Mouse (Mus musculus): ENCODE data around the gene Mark4.
A peak's percentile ranks its signal among the peaks of the same experiment; 100 is the strongest.

The Mark4 gene

DNA sequence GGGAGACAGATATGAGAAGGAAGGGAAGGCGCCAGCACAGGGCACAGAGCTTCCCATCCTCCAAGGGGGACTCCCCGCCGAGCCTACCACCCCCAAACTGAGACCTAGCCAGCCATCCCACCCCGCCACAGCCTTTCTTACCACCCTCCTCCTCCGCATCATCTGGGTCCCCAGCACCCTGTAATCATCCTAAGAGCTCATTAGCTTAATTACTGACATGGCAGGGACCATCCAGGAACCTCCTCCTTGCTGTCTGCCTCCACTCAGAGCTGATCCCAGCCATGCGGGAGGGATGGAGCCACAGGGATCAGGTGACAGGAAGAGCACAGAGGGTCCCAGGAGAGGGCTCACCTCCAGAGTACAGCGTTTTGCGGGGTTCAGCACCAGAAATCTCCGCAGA is 21.6 kb downstream of the Mark4 start:
- no peak for DNase-seq (ENCODE audit: low spot score)

DNA sequence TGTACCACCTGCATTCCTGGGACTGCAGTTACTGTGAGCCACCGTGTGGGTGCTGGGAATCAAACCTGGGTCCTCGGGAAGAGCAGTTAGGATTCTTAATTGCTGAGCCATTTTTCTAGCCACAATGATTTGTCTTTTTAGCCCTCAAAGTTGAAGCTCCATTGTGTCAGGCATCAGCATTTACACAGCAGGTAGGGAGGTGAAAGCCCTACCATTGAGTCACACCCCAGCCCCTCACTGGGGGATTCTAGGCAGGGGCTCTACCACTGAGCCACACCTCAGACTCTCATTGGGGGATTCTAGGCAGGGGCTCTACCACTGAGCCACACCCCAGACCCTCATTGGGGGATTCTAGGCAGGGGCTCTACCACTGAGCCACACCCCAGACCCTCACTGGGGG is 22.3 kb downstream of the Mark4 start:
- DNase-seq (ENCODE audit: low spot score) = no peak

DNA sequence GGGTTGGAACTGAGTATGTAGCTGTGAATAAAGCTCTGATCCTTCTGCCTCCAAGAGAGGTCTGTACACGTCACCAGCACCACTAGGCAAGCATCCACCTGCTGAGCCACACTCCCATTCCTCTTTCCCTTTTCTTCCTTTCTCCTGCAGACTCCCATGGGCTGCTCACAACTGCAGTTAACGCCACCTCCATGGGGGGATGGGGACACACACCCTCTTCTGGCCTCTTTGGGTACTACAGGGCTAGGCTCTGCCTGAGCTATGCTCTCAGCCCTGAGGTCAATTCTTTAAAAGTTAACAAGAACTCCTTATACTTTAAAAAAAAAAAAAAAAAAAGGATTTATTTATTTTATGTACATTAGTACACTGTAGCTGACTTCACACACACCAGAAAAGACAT is 26.1 kb downstream of the Mark4 start:
- DNase-seq (ENCODE audit: low spot score) = no peak

DNA sequence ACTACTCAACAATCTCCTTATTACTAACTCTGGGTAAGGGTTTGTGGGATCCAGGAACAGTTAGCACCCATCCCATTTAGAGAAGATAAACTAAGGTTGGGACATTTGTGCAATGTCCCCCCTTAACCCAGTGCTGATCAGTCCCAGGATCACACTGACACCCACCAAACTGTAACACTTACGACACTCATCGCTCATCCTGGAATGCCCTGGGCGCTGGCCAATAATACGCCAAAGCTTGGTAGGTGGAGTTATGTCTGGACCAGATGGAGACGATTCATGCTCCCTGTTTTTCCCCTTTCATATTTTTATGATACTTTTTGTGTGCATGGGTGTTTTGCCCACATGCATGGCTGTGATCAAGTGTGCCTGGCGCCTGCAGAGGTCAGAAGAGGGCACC is 28.2 kb downstream of the Mark4 start:
- DNase-seq (ENCODE audit: low spot score) = no peak

DNA sequence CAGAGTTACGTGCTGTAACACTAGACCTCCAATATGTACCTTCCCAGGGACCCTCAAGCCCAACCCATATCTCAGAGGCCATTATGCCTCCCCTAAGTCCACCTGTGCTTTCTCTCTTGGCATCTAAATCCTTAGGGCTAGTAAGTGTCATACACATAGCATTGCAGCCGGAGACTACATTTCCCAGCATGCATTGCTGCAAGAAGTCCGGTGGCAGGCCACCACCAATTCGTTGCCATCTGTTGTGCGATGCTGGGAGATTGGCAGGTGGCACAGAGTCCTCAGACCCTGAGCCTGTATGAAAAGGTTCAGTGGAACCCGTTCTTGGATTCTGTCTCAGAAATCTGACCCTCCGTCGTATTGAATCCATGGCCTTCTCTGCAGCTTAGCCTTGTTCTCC is 28.9 kb downstream of the Mark4 start:
- no peak for DNase-seq (ENCODE audit: low spot score)

DNA sequence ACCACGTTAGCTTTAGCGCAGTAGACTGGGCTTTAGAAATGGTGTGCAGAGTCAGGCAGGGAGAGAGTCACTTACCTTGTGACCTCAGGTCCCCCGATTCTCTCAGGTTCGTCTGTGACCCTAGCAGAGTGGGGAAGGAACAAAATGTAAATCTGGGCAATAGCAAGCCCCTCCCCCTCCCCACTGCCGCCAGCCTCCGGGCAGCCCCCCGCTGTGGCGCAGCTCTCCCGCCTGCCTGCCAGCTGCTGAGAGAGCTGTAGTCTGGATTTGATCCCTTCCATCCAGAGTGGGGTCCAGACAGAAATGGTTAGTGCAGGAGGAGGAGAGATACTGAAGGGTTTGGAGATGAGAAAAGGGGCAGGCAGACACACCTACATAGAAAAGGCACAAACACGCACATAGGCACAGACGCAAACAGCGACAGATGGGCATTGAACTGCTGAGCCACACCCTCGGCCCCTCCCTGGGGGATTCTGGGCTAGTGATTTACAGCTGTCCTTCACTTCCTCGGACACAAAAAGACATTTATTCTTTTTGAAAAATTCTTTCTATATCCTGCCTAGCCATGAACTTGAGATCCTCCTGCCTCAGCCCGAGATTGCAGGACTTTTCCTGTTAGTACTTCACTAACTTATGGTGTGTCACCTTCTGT is 30.5 kb downstream of the Mark4 start:
- DNase-seq (ENCODE audit: low spot score) = no peak

DNA sequence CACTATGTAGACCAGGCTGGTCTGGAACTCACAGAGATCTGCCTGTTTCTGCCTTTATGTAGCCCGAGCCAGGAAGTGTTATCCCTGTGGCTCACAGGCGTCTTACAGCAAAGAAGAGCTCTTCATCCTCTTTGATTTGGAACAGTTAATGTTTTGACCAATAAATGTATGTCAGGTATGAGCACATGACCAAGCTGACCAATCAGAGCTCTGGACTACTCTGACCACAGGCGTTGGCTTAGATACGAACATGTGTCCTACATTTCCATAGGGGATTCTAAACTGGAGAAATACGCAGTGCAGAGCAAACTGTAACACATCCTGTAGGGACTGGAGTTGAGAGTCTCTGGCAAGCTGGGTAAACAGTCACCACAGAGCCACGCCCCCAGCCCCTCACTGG is 31.7 kb downstream of the Mark4 start:
- no peak for DNase-seq (ENCODE audit: low spot score)

DNA sequence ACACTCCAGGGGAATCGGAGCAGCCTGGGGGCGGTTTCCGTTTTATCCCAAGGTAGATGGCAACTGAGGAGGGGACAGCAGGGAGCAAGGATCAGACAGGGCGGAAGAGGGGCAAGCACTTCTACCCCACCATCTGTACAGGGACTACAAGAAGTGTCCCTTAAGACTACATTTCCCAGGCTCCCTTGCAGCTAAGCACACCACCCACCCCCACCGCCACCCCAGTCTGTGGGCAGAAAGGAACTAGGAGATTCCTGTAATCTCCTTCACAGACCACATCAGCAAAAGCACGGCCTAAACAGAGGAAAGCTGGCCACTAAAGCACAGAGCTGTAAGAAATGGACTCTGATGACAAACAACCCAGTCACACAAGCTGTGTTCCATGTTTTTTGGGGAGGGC is 32.3 kb downstream of the Mark4 start:
- DNase-seq (ENCODE audit: low spot score) = no peak

DNA sequence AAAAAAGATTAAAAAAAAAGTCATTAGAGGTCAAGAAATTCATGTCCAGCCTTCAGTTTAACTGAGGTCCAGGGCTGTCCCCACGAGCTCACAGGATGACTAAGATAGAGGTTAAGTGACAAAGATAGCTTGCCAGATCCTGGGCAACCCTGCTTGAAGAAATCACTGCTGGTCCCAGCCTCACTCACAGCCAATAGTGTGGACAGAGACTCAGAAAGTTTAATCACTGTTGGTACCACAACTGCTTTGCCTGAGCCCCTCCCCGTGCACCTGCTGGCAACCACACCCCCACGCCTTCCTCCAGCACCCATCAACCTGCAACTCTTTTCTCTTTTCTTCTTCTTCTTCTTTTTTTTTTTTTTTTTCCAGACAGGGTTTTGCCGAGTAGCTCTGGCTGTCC is 34.6 kb downstream of the Mark4 start:
- DNase-seq (ENCODE audit: low spot score) = no peak

DNA sequence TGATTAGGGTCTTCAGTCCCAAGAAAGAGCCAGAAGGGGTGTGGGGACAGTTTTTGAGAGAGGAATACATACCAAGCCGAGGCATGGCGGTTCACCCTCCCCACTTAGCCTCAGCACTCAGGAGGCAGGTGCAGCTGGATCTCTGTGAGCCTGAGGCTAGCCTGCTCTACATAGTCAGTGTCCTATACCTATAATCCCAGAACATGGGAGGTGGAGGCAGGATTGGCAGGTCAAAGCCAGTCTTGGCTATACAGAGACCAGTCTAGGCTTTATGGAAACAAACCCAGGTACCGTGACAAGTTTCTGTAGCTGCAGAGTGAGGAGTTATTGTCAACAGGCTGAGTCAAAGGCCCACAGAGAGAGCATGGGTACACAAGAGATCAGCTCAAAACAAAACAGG is 35.5 kb downstream of the Mark4 start:
- DNase-seq (ENCODE audit: low spot score) = no peak

DNA sequence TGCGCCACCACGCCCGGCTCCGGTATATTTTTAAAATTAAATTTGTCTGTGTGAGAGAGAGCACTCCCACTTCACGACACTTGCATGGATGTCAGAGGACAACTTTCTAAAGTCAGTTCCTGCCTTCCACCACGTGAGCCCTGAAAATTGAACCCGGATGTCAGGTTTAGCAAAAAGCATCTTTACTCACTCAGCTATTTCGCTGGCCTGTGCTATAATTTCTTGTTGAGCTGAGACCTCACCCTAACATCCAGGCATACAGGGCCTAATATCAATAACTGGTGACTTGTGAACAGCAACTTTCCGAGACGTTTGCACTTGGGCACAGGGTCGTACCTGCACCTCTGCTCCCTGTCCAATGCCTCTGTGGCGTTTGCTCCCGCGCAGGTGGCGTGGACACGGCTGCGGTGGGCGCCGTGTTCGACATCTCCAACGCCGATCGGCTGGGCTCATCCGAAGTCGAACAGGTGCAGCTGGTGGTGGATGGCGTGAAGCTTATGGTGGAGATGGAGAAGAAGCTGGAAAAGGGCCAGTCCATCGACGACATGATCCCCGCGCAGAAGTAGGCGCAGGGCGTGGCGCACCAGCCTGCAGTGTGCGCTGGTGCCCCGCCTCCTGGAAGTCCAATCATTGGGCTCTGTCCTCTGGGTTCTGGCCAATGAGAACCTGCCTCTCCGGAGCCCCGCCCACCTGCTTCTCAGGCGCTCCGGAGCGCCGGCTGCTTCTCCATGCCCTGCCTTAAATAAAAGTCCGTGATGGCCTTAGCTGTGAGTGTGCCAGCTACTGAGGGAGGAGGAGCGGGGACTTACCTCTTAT is 37.6 kb downstream of the Mark4 start:
- peak; percentile 70 for DNase-seq (ENCODE audit: low spot score)

DNA sequence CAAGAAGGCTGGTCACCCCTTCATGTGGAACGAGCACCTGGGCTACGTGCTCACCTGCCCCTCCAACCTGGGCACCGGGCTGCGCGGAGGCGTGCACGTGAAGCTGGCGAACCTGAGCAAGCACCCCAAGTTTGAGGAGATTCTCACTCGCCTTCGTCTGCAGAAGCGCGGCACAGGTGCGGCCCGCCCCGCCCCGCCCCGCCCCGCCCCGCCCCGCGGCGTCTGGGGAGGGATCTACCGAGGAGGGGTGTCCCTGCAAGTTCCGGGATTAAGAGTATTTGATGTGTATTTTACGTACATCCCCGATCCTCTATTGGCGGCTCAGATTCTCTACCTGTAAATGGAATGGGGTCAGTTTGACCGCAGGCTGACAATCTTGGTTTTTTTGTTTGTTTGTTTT is 38.5 kb downstream of the Mark4 start:
- DNase-seq (ENCODE audit: low spot score) = no peak

DNA sequence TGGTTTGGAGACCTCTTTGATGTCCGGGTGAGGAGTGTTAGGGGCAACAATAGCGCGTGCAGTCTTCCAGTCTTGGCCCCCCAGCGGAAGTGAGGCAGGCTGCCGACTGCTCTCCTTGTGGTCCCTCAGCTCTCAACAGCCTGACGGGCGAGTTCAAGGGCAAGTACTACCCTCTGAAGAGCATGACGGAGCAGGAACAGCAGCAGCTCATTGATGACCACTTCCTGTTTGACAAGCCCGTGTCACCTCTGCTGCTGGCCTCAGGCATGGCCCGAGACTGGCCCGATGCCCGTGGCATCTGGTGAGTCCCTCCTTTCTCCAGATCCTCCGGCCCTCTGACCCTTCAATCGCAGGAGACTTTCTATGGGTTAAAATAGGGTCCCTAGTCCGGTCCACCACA is 42.0 kb downstream of the Mark4 start:
- DNase-seq (ENCODE audit: low spot score) = no peak

DNA sequence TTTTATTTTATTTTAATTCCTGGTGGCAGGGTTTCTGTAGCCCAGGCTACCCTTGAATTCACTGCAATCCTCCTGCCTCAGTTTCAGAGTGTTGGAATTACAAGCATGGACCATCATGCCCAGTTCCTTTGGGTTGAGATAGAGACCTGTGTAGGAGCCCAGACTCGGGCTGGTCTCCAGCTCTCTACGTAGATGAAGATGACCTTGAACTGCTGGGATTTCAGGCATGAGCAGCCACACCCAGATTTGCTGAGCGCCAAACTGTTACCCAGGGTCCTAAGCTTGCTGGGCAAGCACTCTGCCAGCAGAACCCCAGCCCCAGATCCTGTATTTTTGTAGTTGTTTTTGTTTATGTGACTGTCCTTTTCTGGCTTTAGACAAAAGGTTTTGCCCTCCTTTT is 45.1 kb downstream of the Mark4 start:
- DNase-seq (ENCODE audit: low spot score) = no peak

DNA sequence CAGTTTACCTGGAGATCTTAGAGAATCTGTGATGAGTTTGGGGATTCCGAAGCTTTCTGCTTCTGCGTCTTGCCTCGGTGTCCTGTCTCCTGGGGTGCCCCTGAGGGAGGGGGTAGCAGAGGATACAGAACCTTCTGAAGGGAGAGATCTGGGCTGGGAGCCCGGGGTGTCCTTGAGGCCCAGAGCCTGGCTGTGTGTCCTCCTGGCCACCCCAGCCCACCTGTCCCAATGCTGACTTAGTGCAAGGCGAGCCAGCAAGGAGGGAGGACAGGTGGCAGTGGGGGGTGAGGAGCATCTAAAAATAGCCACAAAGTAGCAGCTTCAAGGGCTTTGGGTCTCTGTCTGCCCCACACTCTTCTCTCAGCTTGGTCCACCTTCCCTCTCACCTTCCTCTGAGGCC is 46.8 kb downstream of the Mark4 start:
- DNase-seq (ENCODE audit: low spot score) = no peak

DNA sequence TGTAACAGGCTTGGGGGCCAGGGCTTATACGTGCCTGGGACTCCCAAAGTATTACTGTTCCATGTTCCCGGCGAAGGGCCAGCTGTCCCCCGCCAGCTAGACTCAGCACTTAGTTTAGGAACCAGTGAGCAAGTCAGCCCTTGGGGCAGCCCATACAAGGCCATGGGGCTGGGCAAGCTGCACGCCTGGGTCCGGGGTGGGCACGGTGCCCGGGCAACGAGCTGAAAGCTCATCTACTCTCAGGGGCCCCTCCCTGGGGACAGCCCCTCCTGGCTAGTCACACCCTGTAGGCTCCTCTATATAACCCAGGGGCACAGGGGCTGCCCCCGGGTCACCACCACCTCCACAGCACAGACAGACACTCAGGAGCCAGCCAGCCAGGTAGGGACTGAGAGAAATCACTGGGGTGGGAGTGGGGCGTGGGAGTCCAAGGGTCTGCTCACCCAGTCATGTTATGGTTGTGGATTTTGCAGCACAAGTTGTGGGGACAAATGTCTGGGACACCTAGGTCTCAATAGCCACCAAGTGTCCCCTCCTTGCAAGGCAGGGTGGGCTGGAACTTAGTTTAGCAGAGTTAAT is 47.8 kb downstream of the Mark4 start:
- peak; percentile 12 for DNase-seq (ENCODE audit: low spot score)

DNA sequence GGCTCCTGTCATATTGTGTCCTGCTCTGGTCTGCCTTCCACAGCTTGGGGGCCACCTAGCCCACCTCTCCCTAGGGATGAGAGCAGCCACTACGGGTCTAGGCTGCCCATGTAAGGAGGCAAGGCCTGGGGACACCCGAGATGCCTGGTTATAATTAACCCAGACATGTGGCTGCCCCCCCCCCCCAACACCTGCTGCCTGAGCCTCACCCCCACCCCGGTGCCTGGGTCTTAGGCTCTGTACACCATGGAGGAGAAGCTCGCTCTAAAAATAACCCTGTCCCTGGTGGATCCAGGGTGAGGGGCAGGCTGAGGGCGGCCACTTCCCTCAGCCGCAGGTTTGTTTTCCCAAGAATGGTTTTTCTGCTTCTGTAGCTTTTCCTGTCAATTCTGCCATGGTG is 48.9 kb downstream of the Mark4 start:
- DNase-seq (ENCODE audit: low spot score) = no peak

DNA sequence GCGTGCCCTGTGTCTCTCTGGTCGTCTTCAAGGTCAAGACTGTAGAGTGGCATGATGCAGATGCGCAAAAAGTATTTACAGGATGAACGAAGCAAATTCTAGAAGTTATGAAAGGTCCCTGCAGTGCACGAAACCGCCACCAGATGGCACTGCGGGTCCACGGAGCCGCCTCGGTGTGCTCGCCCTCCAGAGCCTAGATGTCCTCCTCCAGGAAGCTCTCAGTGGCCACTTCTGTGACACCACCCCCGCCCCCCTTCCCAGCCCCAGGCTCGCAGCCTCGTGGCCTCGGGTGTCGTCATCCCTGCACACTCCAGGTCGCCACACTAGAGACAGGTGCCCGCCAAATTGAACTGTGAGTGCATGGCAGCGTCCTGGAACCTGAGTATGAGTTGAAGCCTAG is 53.2 kb downstream of the Mark4 start:
- DNase-seq (ENCODE audit: low spot score) = peak; percentile 85

DNA sequence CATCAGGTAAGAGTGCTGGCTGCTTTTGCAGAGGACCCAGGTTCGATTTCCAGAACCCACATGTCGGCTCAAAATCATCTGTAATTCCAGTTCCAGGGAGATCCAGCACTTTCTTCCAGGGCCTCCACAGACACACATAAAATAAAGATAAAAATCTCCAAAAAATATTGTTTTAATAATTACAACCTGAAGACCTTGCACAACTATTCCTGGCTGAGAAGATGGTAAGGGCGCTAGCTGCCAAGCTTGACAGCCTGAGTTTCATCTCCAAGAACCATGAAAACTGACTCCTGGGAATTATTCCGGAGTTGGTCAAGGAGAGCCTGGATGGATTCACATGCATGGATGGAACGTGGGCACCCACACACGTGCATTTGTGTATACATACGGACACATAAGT is 54.1 kb downstream of the Mark4 start, which contains the start of gene Ckm:
TSS of gene Ckm (plus strand) at position 301 of the 400 bp plus-strand sequence.
- DNase-seq (ENCODE audit: low spot score) = no peak

DNA sequence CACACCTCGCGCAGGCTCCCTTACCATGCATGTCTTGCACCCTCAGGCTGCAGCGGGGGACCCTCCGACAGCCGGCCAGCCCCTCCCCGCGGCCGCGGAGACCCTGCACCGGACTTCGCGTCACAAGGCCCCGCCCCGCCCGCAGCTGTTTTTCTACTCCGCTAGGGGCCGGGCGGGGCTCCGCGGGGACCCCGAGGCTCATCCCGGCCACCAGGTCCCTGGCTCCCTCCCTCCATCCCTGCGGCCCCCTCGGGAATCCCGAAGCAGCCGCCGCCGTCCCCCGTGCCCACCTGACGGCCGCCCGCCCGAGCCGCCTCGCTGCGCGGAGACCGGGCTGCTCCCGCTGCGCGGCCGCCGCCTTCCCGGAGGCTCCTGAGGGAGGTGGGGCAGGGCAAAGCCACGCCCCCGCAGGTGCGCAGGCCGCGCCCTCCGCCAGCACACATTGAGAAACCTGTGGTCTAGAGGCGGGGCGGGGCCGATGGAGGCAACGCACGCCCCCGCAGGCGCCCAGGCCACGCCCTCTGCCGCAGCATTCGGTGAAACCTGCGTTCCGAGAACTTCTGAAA is 54.8 kb downstream of the Mark4 start, which contains the start of gene Klc3:
TSS of gene Klc3 (minus strand) at position 374 of the 566 bp plus-strand sequence.
- peak; percentile 67 for DNase-seq (ENCODE audit: low spot score)

DNA sequence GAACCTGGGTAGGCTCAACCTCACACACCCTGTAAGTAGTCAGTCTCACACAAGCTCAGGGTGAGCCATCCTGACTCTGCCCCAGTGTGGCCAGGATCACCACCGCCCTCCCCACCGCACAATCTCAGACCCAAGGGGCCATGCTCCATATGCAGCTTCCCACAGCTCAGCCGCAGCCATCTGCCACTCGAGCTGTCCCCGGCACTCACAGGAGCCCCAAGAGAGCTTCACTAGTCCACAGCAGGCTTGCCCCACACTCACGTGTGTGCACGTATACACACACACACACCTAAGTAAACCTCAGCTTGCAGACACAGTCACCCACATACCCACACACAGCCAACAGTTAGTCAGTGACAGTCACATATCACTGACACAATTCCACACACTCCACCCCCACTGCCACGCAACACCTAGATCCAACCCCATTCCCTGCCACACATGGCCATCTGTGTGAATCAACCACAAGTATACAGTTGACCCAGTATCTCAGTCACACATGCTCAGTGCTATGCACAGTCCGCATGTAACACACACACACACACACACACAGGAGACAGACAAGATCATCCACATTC is 56.0 kb downstream of the Mark4 start:
- no peak for DNase-seq (ENCODE audit: low spot score)

DNA sequence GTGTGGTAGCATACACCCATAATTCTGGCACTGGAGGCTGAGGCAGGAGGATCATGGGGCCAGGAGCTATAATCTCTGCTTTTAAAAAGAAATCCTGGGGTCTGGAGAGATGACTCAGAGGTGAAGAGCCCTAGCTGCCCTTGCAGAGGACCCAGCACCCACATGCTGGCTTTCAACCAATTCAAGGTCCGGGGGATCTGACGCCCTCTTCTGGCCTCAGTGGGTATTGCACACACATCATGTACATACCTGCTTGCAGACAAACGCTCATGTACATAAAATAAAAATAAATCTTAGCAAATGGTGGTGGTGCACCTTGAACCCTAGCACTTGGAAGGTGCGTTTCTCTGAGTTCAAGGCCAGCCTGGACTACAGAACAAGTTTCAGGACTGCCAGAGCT is 57.7 kb downstream of the Mark4 start:
- DNase-seq (ENCODE audit: low spot score) = no peak

Data from urinary bladder, postnatal 25 days (tissue).